27 mouse cellular contexts compared by ENCODE assay signal in genomic region chr10:19619736-19620135, GRCm38 (mm10). TPM values are rescaled to one million over a fixed set of nuclear protein-coding genes. Genes with fewer than 3 reads are reported as not detected.
"Had no signal": no experiment of that assay in that cellular context is flagged by ENCODE, and none has a peak within 500 bp of the region (broad histone marks: within the 10 kb centered on the region; RNA-seq: fewer than 3 reads in every experiment).

No protein-coding gene starts in this region.

- DNase-seq: kidney, adult 9 months; kidney, postnatal 14 days; layer of hippocampus, adult 9-11 months; liver, embryonic 13.5 days; lung, adult 2 months; lung, postnatal 14 days; lung, postnatal 4 days; midbrain, embryonic 14.5 days; right cerebral cortex, adult 18-20 months; right cerebral cortex, postnatal 14 days; spleen, adult 18-20 months; thymus, adult 18-20 months; thymus, postnatal 36 days had no signal

- H3K4me2 ChIP-seq: liver, embryonic 13.5 days; midbrain, embryonic 11.5 days; neural tube, embryonic 12.5 days; neural tube, embryonic 15.5 days had no signal

- H3K9ac ChIP-seq: liver, embryonic 13.5 days; neural tube, embryonic 12.5 days; neural tube, embryonic 15.5 days had no signal

- H3K4me3 ChIP-seq: layer of hippocampus, adult 2 months; left cerebral cortex, adult 2 months; liver, embryonic 13.5 days; neural tube, embryonic 12.5 days; neural tube, embryonic 15.5 days had no signal

- H3K9me3 ChIP-seq: liver, embryonic 13.5 days; neural tube, embryonic 12.5 days; neural tube, embryonic 15.5 days had no signal

- H3K27ac ChIP-seq: layer of hippocampus, adult 2 months; left cerebral cortex, adult 2 months; liver, embryonic 13.5 days; neural tube, embryonic 12.5 days; neural tube, embryonic 15.5 days had no signal

- H3K36me3 ChIP-seq: liver, embryonic 13.5 days; neural tube, embryonic 12.5 days; neural tube, embryonic 15.5 days had no signal

- H3K4me1 ChIP-seq: liver, embryonic 13.5 days; neural tube, embryonic 12.5 days; neural tube, embryonic 15.5 days had no signal

- H3K27me3 ChIP-seq: liver, embryonic 13.5 days; neural tube, embryonic 12.5 days; neural tube, embryonic 15.5 days had no signal

RNA-seq across cellular contexts. Expression of gene Il22ra2, which starts 2.1 kb away (rescaled TPM):
- polyA plus RNA-seq: kidney, embryonic 16.5 days; limb, embryonic 11.5 days; liver, adult 2 months; liver, embryonic 16.5 days; lung, embryonic 16.5 days; midbrain, embryonic 11.5 days; midbrain, embryonic 14.5 days; midbrain, postnatal 0 days; neural tube, embryonic 12.5 days; neural tube, embryonic 15.5 days; stomach, embryonic 16.5 days; testis, adult 2 months; urinary bladder, adult 2 months had no signal
